Mouse (Mus musculus) bone marrow, adult 2 months (tissue): ENCODE results near the gene Elmo1. TPM values are rescaled to one million over a fixed set of nuclear protein-coding genes. Genes with fewer than 3 reads are reported as not detected.

Source experiments
- H3K27ac ChIP-seq: fragments of 200-500 bp; 2 replicates; pipeline ENCODE4 v1.5.1; 2012; ENCODE audit warnings: low read depth, mild to moderate bottlenecking, control low read depth, inconsistent platforms, low read length; ENCODE audit not compliant: control insufficient read depth, poor library complexity, insufficient read depth
- H3K4me1 ChIP-seq: fragments of 200-500 bp; 2 replicates; pipeline ENCODE4 v1.6.1; 2011; ENCODE audit warnings: low read length; ENCODE audit not compliant: control insufficient read depth, insufficient read depth
- H3K4me3 ChIP-seq: fragments of 200-500 bp; replicated peaks from 2 replicates; pipeline ENCODE3; 2011; ENCODE audit warnings: mild to moderate bottlenecking, low read depth, low read length, control low read depth; ENCODE audit not compliant: control insufficient read depth
- CTCF ChIP-seq: fragments of 200-500 bp; IDR thresholded peaks from 2 replicates; pipeline ENCODE4 v1.5.1; 2011; ENCODE audit warnings: low read length, control low read depth; ENCODE audit not compliant: control insufficient read depth, insufficient read depth
- POLR2A ChIP-seq: fragments of 200-500 bp; IDR thresholded peaks from 2 replicates; pipeline ENCODE4 v1.6.1; 2011; ENCODE audit warnings: low read depth, mild to moderate bottlenecking, control low read depth, low read length, borderline replicate concordance; ENCODE audit not compliant: control insufficient read depth
- WGBS: fragments of 180-500 bp; shearing (Covaris S2); methylation state at CpG from one replicate; pipeline ENCODE4 v1.1.7; 2018; 5-methylcytosine and 5-hydroxymethylcytosine counted together
- polyA plus RNA-seq: library from polyadenylated mRNA; stranded (reverse); fragments of >200 nt; gene quantifications from 2 replicates; pipeline ENCODE4 v1.2.4, GENCODE M21; 2011; ENCODE audit warnings: low replicate concordance; ENCODE audit not compliant: missing spikeins, insufficient read depth, insufficient read length

Elmo1 gene
- polyA plus RNA-seq, 1 experiment: 13.2 TPM

- 74% methylated on average over 5 of the region's 5 CpGs for WGBS
- TF ChIP-seq CTCF: no peak
- TF ChIP-seq POLR2A: no peak
- H3K4me1 ChIP-seq: no peaks in the 10 kb centered on the region
- no peak overlapping the region for H3K4me3 ChIP-seq
- H3K27ac ChIP-seq: no peak overlapping the region
Observed at GRCm38 (mm10) chr13:20597307-20597706, 506.9 kb downstream of the Elmo1 start.

GRCm38 (mm10) chr13:20598618-20599017 is 508.2 kb downstream of the Elmo1 start:
- TF ChIP-seq POLR2A (no peak), CTCF (no peak)
- Histone ChIP-seq H3K4me3 (no peak overlapping the region), H3K27ac (no peak overlapping the region)

GRCm38 (mm10) chr13:20600246-20600645 is 509.9 kb downstream of the Elmo1 start:
- Histone ChIP-seq H3K27ac (no peak overlapping the region), H3K4me3 (no peak overlapping the region), H3K4me1 (no peaks in the 10 kb centered on the region)
- TF ChIP-seq POLR2A (no peak), CTCF (no peak)
- WGBS: 80% methylated on average over 6 of the region's 6 CpGs

More at GRCm38 (mm10) chr13:20598618-20599017, 508.2 kb downstream of the Elmo1 start:
- 92% methylated on average over 3 of the region's 3 CpGs for WGBS
- H3K4me1 ChIP-seq: no peaks in the 10 kb centered on the region

GRCm38 (mm10) chr13:20601421-20601820 is 511.0 kb downstream of the Elmo1 start:
- H3K27ac ChIP-seq: no peak overlapping the region
- no peak overlapping the region for H3K4me3 ChIP-seq
- no peak for TF ChIP-seq POLR2A
- no peak for TF ChIP-seq CTCF
- WGBS: 63% methylated on average over 1 of the region's 1 CpGs
- H3K4me1 ChIP-seq: no peaks in the 10 kb centered on the region

GRCm38 (mm10) chr13:20606891-20607290 is 516.5 kb downstream of the Elmo1 start:
- 88% methylated on average over 3 of the region's 3 CpGs for WGBS
- TF ChIP-seq POLR2A (no peak), CTCF (no peak)
- H3K27ac ChIP-seq: no peak overlapping the region
- H3K4me1 ChIP-seq: no peaks in the 10 kb centered on the region
- no peak overlapping the region for H3K4me3 ChIP-seq

GRCm38 (mm10) chr13:20609003-20609688 is 518.8 kb downstream of the Elmo1 start:
- 80% methylated on average over 3 of the region's 3 CpGs for WGBS
- H3K4me3 ChIP-seq: no peak overlapping the region
- TF ChIP-seq CTCF (no peak), POLR2A (no peak)

GRCm38 (mm10) chr13:20615596-20616469 is 525.4 kb downstream of the Elmo1 start:
- 84% methylated on average over 10 of the region's 10 CpGs for WGBS
- TF ChIP-seq CTCF: no peak
- TF ChIP-seq POLR2A: no peak
- no peaks in the 10 kb centered on the region for H3K4me1 ChIP-seq
- no peak overlapping the region for H3K4me3 ChIP-seq
- H3K27ac ChIP-seq: no peak overlapping the region

More at GRCm38 (mm10) chr13:20609003-20609688, 518.8 kb downstream of the Elmo1 start:
- H3K27ac ChIP-seq: no peak overlapping the region
- no peaks in the 10 kb centered on the region for H3K4me1 ChIP-seq

- Histone ChIP-seq H3K4me1 (no peaks in the 10 kb centered on the region), H3K27ac (no peak overlapping the region), H3K4me3 (no peak overlapping the region)
- 86% methylated on average over 5 of the region's 5 CpGs for WGBS
- TF ChIP-seq POLR2A (no peak), CTCF (no peak)
Observed at GRCm38 (mm10) chr13:20619946-20620345, 529.5 kb downstream of the Elmo1 start.
